Mouse (Mus musculus) hindbrain, embryonic 11.5 days (tissue): Measurements from ENCODE around the gene Abca16. TPM values are rescaled to one million over a fixed set of nuclear protein-coding genes. Genes with fewer than 3 reads are reported as not detected.
A peak's percentile ranks its signal among the peaks of the same experiment; 100 is the strongest.

ENCODE experiments used
- ATAC-seq: fragments of 200-750 bp; cut with Nextera tagmentation; 2 replicates; pipeline ENCODE4 v1.8.0; 2017; ENCODE audit warnings: mild to moderate bottlenecking, moderate TSS enrichment, moderate library complexity; ENCODE audit not compliant: low FRiP score
- DNase-seq: peaks from one replicate; pipeline ENCODE4 v3.0.0-alpha.2; 2015; ENCODE audit warnings: low spot score
- H3K27ac ChIP-seq: fragments of 300-500 bp; sonication (generic); 2 replicates; pipeline ENCODE4 v1.5.1; 2014; ENCODE audit warnings: mild to moderate bottlenecking, low read depth, low read length
- H3K27me3 ChIP-seq: fragments of 300-500 bp; sonication (generic); 2 replicates; pipeline ENCODE4 v1.6.1; 2014; ENCODE audit warnings: mild to moderate bottlenecking, low read length, moderate library complexity, mixed read lengths; ENCODE audit not compliant: control insufficient read depth, insufficient read depth
- H3K36me3 ChIP-seq: fragments of 300-500 bp; sonication (generic); 2 replicates; pipeline ENCODE4 v1.6.1; 2014; ENCODE audit warnings: mild to moderate bottlenecking, low read length, moderate library complexity, mixed read lengths; ENCODE audit not compliant: control insufficient read depth, insufficient read depth
- H3K4me1 ChIP-seq: fragments of 300-500 bp; sonication (generic); replicated peaks from 2 replicates; pipeline ENCODE4 v1.6.1; 2014; ENCODE audit warnings: low read length, mixed read lengths; ENCODE audit not compliant: control insufficient read depth, insufficient read depth
- H3K4me2 ChIP-seq: fragments of 300-500 bp; sonication (generic); replicated peaks from 2 replicates; pipeline ENCODE4 v1.6.1; 2014; ENCODE audit warnings: mild to moderate bottlenecking, low read depth, low read length
- H3K4me3 ChIP-seq: fragments of 300-500 bp; sonication (generic); 2 replicates; pipeline ENCODE4 v1.5.1; 2014; ENCODE audit warnings: low read depth, low read length
- H3K9ac ChIP-seq: fragments of 300-500 bp; sonication (generic); 2 replicates; pipeline ENCODE4 v1.6.1; 2014; ENCODE audit warnings: low read depth, low read length
- H3K9me3 ChIP-seq: fragments of 300-500 bp; sonication (generic); 2 replicates; pipeline ENCODE4 v1.6.1; 2016; ENCODE audit warnings: low read length; ENCODE audit not compliant: control insufficient read depth
- WGBS: fragments of 180-500 bp; shearing (Covaris S2); extraction: QIAGEN DNeasy Blood & Tissue Kit; methylation state at CpG from one replicate; pipeline ENCODE4 v1.1.7; 2014; 5-methylcytosine and 5-hydroxymethylcytosine counted together
- polyA plus RNA-seq: library from polyadenylated mRNA; unstranded; fragments of >200 nt; fragmentation: Nextera tagmentation; extraction: Ambion mirVana; gene quantifications from 2 replicates; pipeline ENCODE4 v1.2.1, GENCODE M21; 2014

Abca16 gene
- not detected in 2 replicates for polyA plus RNA-seq

DNA sequence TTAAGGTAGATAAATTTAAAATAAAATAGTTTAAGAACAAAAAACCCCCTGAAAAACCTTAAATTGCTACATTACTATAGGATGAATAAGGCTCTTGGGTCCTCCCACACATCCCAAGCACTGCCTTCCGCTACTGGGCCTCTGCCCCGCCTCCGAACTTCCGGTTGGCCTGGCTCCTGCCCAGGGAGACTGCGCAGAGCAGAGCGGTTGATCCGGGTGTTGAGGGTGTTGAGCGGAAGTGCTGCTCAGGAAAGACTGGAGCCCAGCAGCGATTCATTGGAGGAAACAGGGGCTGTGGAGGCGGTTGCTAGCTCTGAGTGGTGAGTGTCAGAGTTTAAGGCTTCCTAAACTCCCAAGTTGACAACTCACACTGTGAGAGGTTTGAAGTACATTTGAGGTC is at the start of gene Abca16:
Gene Abca16 (plus strand): TSS at position 201 of the 400 bp plus-strand sequence.
- Histone ChIP-seq H3K27ac (no peak within 1 kb of the TSS), H3K4me3 (no peak within 1 kb of the TSS), H3K36me3 (no peaks in the 10 kb centered on the region), H3K27me3 (no peaks in the 10 kb centered on the region), H3K4me1 (no peaks in the 10 kb centered on the region), H3K9ac (no peak within 1 kb of the TSS), H3K9me3 (no peaks in the 10 kb centered on the region), H3K4me2 (no peak within 1 kb of the TSS)
- DNase-seq: no peak
- ATAC-seq: no peak
- 76% methylated on average over 10 of the region's 10 CpGs for WGBS

DNA sequence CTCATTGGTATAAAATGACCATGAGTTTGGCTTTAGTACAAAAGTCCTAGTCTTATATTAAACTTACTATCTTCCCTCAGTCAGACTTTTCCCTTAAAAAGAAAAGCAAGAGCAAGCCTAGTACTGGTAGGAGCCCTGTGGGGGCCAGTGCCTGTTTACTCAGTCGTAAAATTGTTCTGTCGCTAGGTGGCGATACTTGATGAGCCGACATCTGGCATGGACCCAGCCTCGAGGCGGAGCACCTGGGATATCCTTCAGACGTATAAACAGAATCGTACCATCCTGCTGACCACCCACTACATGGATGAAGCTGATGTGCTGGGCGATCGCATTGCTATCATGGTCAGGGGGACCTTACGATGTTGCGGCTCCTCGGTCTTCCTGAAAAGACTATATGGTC is 48.3 kb upstream of the Abca16 start:
- no peak overlapping the region for H3K4me3 ChIP-seq
- no peak overlapping the region for H3K27ac ChIP-seq
- H3K9me3 ChIP-seq: no peaks in the 10 kb centered on the region
- no peaks in the 10 kb centered on the region for H3K36me3 ChIP-seq
- 39% methylated on average over 13 of the region's 13 CpGs for WGBS
- no peak overlapping the region for H3K9ac ChIP-seq
- DNase-seq (peak; percentile 52), ATAC-seq (no peak)
- no peak overlapping the region for H3K4me2 ChIP-seq
- H3K4me1 ChIP-seq: no peaks in the 10 kb centered on the region
- H3K27me3 ChIP-seq: no peaks in the 10 kb centered on the region

- ATAC-seq: no peak
Observed at GRCm38 (mm10) chr7:120412391-120412790, 2.9 kb downstream of the Abca16 start.

DNA sequence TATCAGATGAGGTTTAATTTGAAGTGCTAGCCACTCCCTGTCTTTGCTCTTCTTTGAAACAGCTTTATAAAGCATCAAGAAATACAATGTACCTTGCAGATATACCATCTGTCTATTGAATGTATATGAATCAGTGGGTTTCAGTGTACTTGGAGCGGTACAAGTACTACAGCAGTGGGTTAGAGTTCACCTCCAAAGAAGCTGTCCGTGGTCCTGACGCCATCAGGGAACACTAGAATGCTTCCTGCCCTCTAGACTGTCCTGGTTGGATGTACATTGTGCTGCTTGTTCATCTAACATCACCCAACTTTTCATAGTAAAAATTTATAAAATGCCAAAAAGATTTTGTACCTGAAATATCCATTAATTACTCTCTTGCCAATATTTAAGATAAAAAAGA is 17.2 kb downstream of the Abca16 start:
- no peaks in the 10 kb centered on the region for H3K4me1 ChIP-seq
- no peak overlapping the region for H3K27ac ChIP-seq
- no peaks in the 10 kb centered on the region for H3K36me3 ChIP-seq
- H3K27me3 ChIP-seq: no peaks in the 10 kb centered on the region
- no peak overlapping the region for H3K4me2 ChIP-seq
- no peak overlapping the region for H3K4me3 ChIP-seq
- peak; percentile 46 for DNase-seq
- H3K9me3 ChIP-seq: no peaks in the 10 kb centered on the region
- no peak for ATAC-seq
- no peak overlapping the region for H3K9ac ChIP-seq
- WGBS: 28% methylated on average over 3 of the region's 3 CpGs

More at GRCm38 (mm10) chr7:120412391-120412790, 2.9 kb downstream of the Abca16 start:
- H3K9ac ChIP-seq: no peak overlapping the region
- DNase-seq: no peak
- no peaks in the 10 kb centered on the region for H3K9me3 ChIP-seq
- H3K4me2 ChIP-seq: no peak overlapping the region
- no peak overlapping the region for H3K27ac ChIP-seq
- no peak overlapping the region for H3K4me3 ChIP-seq
- 83% methylated on average over 1 of the region's 1 CpGs for WGBS
- no peaks in the 10 kb centered on the region for H3K27me3 ChIP-seq
- H3K4me1 ChIP-seq: no peaks in the 10 kb centered on the region
- no peaks in the 10 kb centered on the region for H3K36me3 ChIP-seq

GRCm38 (mm10) chr7:120431464-120431863 is 22.0 kb downstream of the Abca16 start:
- ATAC-seq: no peak

GRCm38 (mm10) chr7:120503891-120504662 is 94.6 kb downstream of the Abca16 start:
- Histone ChIP-seq H3K36me3 (no peaks in the 10 kb centered on the region), H3K4me3 (peak overlapping the region; percentile 38), H3K4me1 (no peaks in the 10 kb centered on the region), H3K4me2 (peak overlapping the region; percentile 76), H3K9ac (peak overlapping the region; percentile 60), H3K27ac (no peak overlapping the region), H3K9me3 (no peaks in the 10 kb centered on the region), H3K27me3 (no peaks in the 10 kb centered on the region)
- ATAC-seq: peak; percentile 86
- 11% methylated on average over 26 of the region's 31 CpGs for WGBS
- peak; percentile 9 for DNase-seq

More at GRCm38 (mm10) chr7:120431464-120431863, 22.0 kb downstream of the Abca16 start:
- Histone ChIP-seq H3K27ac (no peak overlapping the region), H3K27me3 (no peaks in the 10 kb centered on the region), H3K36me3 (no peaks in the 10 kb centered on the region), H3K4me2 (no peak overlapping the region), H3K9me3 (no peaks in the 10 kb centered on the region), H3K4me3 (no peak overlapping the region), H3K9ac (no peak overlapping the region), H3K4me1 (no peaks in the 10 kb centered on the region)
- DNase-seq: no peak

GRCm38 (mm10) chr7:120504663-120504979 is 95.2 kb downstream of the Abca16 start:
- Histone ChIP-seq H3K27ac (no peak overlapping the region), H3K27me3 (no peaks in the 10 kb centered on the region), H3K9ac (peak overlapping the region; percentile 60), H3K4me1 (no peaks in the 10 kb centered on the region), H3K9me3 (no peaks in the 10 kb centered on the region), H3K4me2 (peak overlapping the region; percentile 76), H3K36me3 (no peaks in the 10 kb centered on the region), H3K4me3 (peak overlapping the region; percentile 38)
- ATAC-seq (peak; percentile 47; the same call in 1 of the 2 replicates), DNase-seq (peak; percentile 57)
- 20% methylated on average over 5 of the region's 5 CpGs for WGBS

DNA sequence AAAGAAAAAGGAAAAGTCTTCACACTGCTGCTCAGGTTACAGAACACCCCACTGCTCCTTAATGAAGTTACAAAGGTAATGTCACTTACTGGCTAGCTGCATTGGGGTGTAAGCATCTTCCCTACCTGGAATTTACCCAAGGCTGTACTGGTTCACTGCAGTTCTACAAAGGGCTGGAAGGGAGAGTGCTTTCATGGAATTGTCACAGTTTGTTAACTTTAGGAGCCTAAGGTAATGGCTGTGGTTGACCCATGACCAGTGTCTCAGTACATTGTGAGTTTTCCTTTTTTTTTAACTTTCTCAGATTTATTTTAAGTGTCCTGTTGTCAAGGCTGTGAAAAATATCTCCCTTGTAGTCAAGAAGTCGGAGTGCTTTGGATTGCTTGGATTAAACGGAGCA is 125.4 kb downstream of the Abca16 start:
- WGBS: 81% methylated on average over 2 of the region's 2 CpGs
- DNase-seq: no peak
- H3K36me3 ChIP-seq: no peaks in the 10 kb centered on the region
- no peaks in the 10 kb centered on the region for H3K9me3 ChIP-seq
- no peak overlapping the region for H3K4me2 ChIP-seq
- no peaks in the 10 kb centered on the region for H3K4me1 ChIP-seq
- ATAC-seq: no peak
- H3K27me3 ChIP-seq: no peaks in the 10 kb centered on the region
- no peak overlapping the region for H3K4me3 ChIP-seq
- H3K9ac ChIP-seq: no peak overlapping the region
- no peak overlapping the region for H3K27ac ChIP-seq
